In the genomic region with DNA sequence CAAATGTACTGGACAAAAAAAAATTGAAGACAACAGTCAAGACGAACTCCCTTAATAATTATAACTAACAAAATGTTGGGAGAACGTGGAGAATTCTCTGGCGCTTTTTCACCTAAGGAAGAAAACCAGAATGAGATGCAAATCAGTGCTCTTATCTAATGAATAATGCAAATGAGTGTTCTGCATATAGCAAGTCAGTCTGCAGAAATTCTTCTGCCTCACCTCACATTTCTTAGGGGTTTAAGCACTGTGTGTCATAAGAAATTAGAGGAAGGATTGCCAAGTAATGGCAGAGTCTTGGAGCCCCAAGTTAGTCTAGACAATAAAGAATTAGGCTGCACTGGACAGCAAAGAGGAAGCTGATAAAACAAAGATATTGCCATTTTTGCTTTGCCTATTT, we compare ENCODE assay signal across 25 mouse cellular contexts. TPM values are rescaled to one million over a fixed set of nuclear protein-coding genes. Genes with fewer than 3 reads are reported as not detected.
DNase-seq lines count a peak whose midpoint lies in the region; ATAC-seq and TF ChIP-seq lines count a peak whose summit lies in the region.
"Had no signal": no experiment of that assay in that cellular context is flagged by ENCODE, and none has a peak within 500 bp of the region (broad histone marks: within the 10 kb centered on the region; RNA-seq: fewer than 3 reads in every experiment).

No protein-coding gene starts in this region.

- peaks cover 13% of the 10 kb centered on the region for H3K4me1 ChIP-seq in forebrain, embryonic 15.5 days
- no peaks in the 10 kb centered on the region for H3K4me1 ChIP-seq in forebrain, embryonic 11.5 days (replicated peaks; ENCODE audit: control insufficient read depth, insufficient read depth, low read length)
- no peaks in the 10 kb centered on the region for H3K4me1 ChIP-seq in hindbrain, embryonic 11.5 days (replicated peaks; ENCODE audit: control insufficient read depth, insufficient read depth, low read length)
- H3K4me1 ChIP-seq: heart, embryonic 12.5 days; heart, embryonic 15.5 days had no signal

- H3K9me3 ChIP-seq in forebrain, embryonic 15.5 days: no peaks in the 10 kb centered on the region
- no peaks in the 10 kb centered on the region for H3K9me3 ChIP-seq in forebrain, embryonic 11.5 days (ENCODE audit: control insufficient read depth, low read length)
- H3K9me3 ChIP-seq in hindbrain, embryonic 11.5 days (ENCODE audit: control insufficient read depth, low read length): no peaks in the 10 kb centered on the region
- H3K9me3 ChIP-seq: heart, embryonic 12.5 days; heart, embryonic 15.5 days; hindbrain, embryonic 10.5 days had no signal

- no peak for DNase-seq in forebrain, embryonic 11.5 days (ENCODE audit: low spot score)
- peak; percentile 27 for DNase-seq in brain, adult 2 months (ENCODE audit: low read depth, low spot score)
- DNase-seq in brain, embryonic 14.5 days (ENCODE audit: low read depth): peak; percentile 65
- DNase-seq in hindbrain, embryonic 11.5 days (ENCODE audit: low spot score): no peak
- DNase-seq in thymus, postnatal 4 days: no peak
- DNase-seq: adrenal gland, adult 2 months; adrenal gland, postnatal 14 days; cerebellum, adult 18-20 months; cerebellum, adult 9-10 months; cerebellum, postnatal 14 days; gastrocnemius, adult 2 months; gastrocnemius, postnatal 25 days; heart, adult 18-20 months; heart, postnatal 10 days; heart, postnatal 36 days; kidney, adult 18-20 months had no signal

- no peak overlapping the region for H3K4me2 ChIP-seq in forebrain, embryonic 15.5 days (replicated peaks)
- no peak overlapping the region for H3K4me2 ChIP-seq in forebrain, embryonic 11.5 days (ENCODE audit: low read depth, low read length, severe bottlenecking)
- no peak overlapping the region for H3K4me2 ChIP-seq in hindbrain, embryonic 11.5 days (replicated peaks; ENCODE audit: low read depth, low read length)
- H3K4me2 ChIP-seq: heart, embryonic 12.5 days; heart, embryonic 15.5 days; hindbrain, embryonic 14.5 days had no signal

- peak; percentile 81 for ATAC-seq in forebrain, embryonic 15.5 days (replicated peaks)
- ATAC-seq in forebrain, embryonic 11.5 days (replicated peaks; ENCODE audit: low FRiP score): no peak
- no peak for ATAC-seq in hindbrain, embryonic 11.5 days (ENCODE audit: low FRiP score)
- ATAC-seq: CD4-positive, CD25-positive, alpha-beta regulatory T cell, adult 4 months; hindbrain, postnatal 0 days; inflammation-experienced regulatory T-cells, adult 6 months; intestine, embryonic 16.5 days had no signal

- TF ChIP-seq POLR2A in brain, embryonic 14.5 days (IDR thresholded peaks at IDR 0.05; ENCODE audit: borderline replicate concordance, extremely low read depth, insufficient read depth, insufficient read length, poor library complexity, severe bottlenecking): no peak

- 19% methylated on average over 3 of the region's 3 CpGs for WGBS in forebrain, embryonic 15.5 days
- 80% methylated on average over 3 of the region's 3 CpGs for WGBS in forebrain, embryonic 11.5 days
- WGBS in hindbrain, embryonic 11.5 days: 75% methylated on average over 3 of the region's 3 CpGs

- H3K4me3 ChIP-seq in forebrain, embryonic 15.5 days: no peak overlapping the region
- H3K4me3 ChIP-seq in forebrain, embryonic 11.5 days (ENCODE audit: low read depth, low read length): no peak overlapping the region
- no peak overlapping the region for H3K4me3 ChIP-seq in hindbrain, embryonic 11.5 days (ENCODE audit: low read depth, low read length)
- H3K4me3 ChIP-seq: gastrocnemius, adult 2 months; heart, embryonic 12.5 days; heart, embryonic 15.5 days; hindbrain, embryonic 10.5 days had no signal

- no peak overlapping the region for H3K9ac ChIP-seq in forebrain, embryonic 15.5 days (replicated peaks)
- H3K9ac ChIP-seq in forebrain, embryonic 11.5 days (ENCODE audit: low read length): no peak overlapping the region
- no peak overlapping the region for H3K9ac ChIP-seq in hindbrain, embryonic 11.5 days (ENCODE audit: low read depth, low read length)
- H3K9ac ChIP-seq: heart, embryonic 12.5 days; heart, embryonic 15.5 days; hindbrain, embryonic 14.5 days had no signal

- H3K27ac ChIP-seq in forebrain, embryonic 15.5 days (replicated peaks): no peak overlapping the region
- H3K27ac ChIP-seq in forebrain, embryonic 11.5 days (ENCODE audit: low read depth, low read length): no peak overlapping the region
- no peak overlapping the region for H3K27ac ChIP-seq in hindbrain, embryonic 11.5 days (ENCODE audit: low read depth, low read length)
- H3K27ac ChIP-seq: gastrocnemius, adult 2 months; heart, embryonic 15.5 days; hindbrain, embryonic 10.5 days; hindbrain, embryonic 14.5 days; hindbrain, postnatal 0 days had no signal

- no peaks in the 10 kb centered on the region for H3K27me3 ChIP-seq in forebrain, embryonic 15.5 days
- no peaks in the 10 kb centered on the region for H3K27me3 ChIP-seq in forebrain, embryonic 11.5 days (ENCODE audit: control insufficient read depth, insufficient read depth, low read length)
- H3K27me3 ChIP-seq in hindbrain, embryonic 11.5 days (ENCODE audit: control insufficient read depth, insufficient read depth, low read length): no peaks in the 10 kb centered on the region
- H3K27me3 ChIP-seq: heart, embryonic 12.5 days; heart, embryonic 15.5 days had no signal

- H3K36me3 ChIP-seq in forebrain, embryonic 15.5 days: no peaks in the 10 kb centered on the region
- H3K36me3 ChIP-seq in forebrain, embryonic 11.5 days (ENCODE audit: control insufficient read depth, insufficient read depth, low read length): no peaks in the 10 kb centered on the region
- no peaks in the 10 kb centered on the region for H3K36me3 ChIP-seq in hindbrain, embryonic 11.5 days (ENCODE audit: control insufficient read depth, insufficient read depth, low read length)
- H3K36me3 ChIP-seq: heart, embryonic 12.5 days; heart, embryonic 15.5 days; hindbrain, embryonic 10.5 days had no signal

- TF ChIP-seq CTCF in brain, embryonic 14.5 days (IDR thresholded peaks at IDR 0.05; ENCODE audit: borderline replicate concordance, extremely low read depth, insufficient read depth, insufficient read length): no peak

RNA-seq across cellular contexts. Expression of gene Ntng1, which starts 49.8 kb away (rescaled TPM):
- 11.4 and 16.6 TPM in 2 replicates for polyA plus RNA-seq in forebrain, embryonic 15.5 days (2015; fragmentation: Nextera tagmentation; extraction: Ambion mirVana)
- 2.0 and 4.0 TPM in 2 replicates for polyA plus RNA-seq in forebrain, embryonic 11.5 days (2014; fragmentation: Nextera tagmentation; extraction: Ambion mirVana)
- 17.5 and 31.1 TPM in 2 replicates for polyA plus RNA-seq in brain, embryonic 14.5 days (2012; rRNA removed)
- 3.8 and 7.1 TPM in 2 replicates for polyA plus RNA-seq in hindbrain, embryonic 11.5 days (2014; fragmentation: Nextera tagmentation; extraction: Ambion mirVana)
- polyA plus RNA-seq: CD4-positive, CD25-positive, alpha-beta regulatory T cell, adult 4 months had no signal

Comparison
In these comparisons a context has a peak if more than half of its experiments do, and no peak if none do; other contexts are left out.
1. DNase-seq: peak in brain, adult 2 months (single experiment) and brain, embryonic 14.5 days (single experiment); none in forebrain, embryonic 11.5 days (single experiment), hindbrain, embryonic 11.5 days (single experiment) and thymus, postnatal 4 days (single experiment).